Mouse (Mus musculus) thymus, postnatal 25 days (tissue): ENCODE results near the gene Aplp2.

Source experiments
- DNase-seq: peaks from one replicate; pipeline ENCODE4 v3.0.0; 2022

Gene Aplp2

GRCm38 (mm10) chr9:31223475-31223874 is 11.9 kb upstream of the Aplp2 start:
- no peak for DNase-seq

GRCm38 (mm10) chr9:31221170-31221569 is 9.6 kb upstream of the Aplp2 start:
- no peak for DNase-seq

DNA sequence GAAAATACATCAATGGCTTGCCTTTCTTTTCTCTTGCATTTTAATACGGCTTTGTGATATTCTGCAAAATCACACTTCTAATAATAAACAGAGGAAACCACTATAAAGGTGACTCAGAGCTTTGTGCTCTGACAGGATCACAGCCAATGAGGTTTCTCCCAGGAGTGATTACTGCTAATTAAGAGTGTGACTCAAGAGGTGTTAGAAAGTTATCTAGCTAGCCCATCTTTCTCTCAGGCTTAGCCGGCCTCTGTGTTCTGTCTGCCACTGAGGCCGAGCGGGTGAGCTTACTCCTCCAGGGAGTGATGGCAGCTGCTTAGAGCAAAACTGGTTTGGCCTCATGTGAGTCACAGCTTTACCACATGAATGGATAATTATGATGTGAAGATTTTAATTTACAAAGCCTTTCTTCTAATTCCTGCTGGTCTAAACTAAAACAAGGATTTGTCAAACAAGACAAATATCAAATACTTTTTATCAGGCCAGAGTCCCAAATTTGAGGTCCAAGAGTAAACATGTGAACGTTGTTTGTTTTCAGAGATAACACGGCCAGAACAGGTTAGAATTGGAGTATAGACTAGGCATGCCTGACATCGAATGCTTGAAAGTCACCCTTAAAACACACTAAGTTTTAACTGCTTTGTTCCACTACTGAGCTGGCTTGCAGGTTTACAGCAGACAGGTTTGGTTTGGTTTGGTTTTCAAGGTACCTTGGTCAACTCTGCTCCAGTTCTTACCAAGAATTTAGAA is 6.2 kb upstream of the Aplp2 start:
- no peak for DNase-seq

DNA sequence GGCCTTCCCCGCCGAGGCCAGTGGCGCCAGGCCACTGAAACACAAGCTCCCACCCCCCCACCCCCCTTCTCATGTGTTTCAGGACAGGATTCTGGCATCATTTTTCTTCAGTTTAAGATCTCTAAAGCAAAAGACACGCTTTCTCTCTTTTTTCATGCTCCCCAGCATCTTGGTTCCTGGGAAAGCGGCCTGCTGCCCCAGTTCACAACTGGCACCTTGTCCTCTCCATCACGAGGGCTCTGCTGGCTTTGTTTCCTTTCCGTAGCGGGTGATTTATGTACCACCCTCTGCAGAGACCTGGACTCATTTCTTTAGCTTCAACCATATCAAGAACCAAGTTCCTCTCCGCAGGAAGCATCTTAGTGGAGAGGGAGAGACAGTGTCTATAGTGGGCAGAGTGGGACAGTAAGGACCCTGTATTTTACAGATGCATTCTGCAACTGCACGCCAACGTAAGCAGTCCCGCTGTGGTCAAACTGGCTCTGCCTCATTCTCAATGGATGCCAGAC is 939 bp upstream of the Aplp2 start:
- DNase-seq: no peak

GRCm38 (mm10) chr9:31210749-31211689 is 596 bp downstream of the Aplp2 start:
- DNase-seq: peak; percentile 38

DNA sequence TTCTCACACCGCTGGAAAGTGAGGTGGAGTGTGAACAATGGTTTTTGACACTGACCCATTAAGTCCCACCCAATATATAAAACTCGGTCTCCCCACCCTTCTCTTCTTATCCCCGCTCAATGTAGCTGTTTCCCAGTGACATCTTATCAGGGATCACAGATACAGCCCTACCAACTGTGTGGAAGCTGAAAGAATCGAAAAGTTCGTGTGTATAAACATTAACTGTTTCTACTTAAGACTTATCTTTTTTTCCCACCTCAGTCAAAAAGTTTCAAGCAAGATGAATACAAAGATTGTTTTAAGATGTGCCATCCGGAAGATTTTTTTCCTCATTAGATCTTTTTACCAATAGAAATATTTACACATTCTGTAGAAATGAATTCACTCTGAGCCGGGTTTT is 1.5 kb downstream of the Aplp2 start:
- no peak for DNase-seq

- no peak for DNase-seq
These were observed 2.1 kb downstream of the Aplp2 start for GRCm38 (mm10) chr9:31209502-31209901.

GRCm38 (mm10) chr9:31207732-31208131 is 3.9 kb downstream of the Aplp2 start:
- DNase-seq: no peak

- no peak for DNase-seq
These were observed 6.9 kb downstream of the Aplp2 start for GRCm38 (mm10) chr9:31204722-31205121.

- DNase-seq: no peak
These were observed 7.9 kb downstream of the Aplp2 start for GRCm38 (mm10) chr9:31203571-31204210.

GRCm38 (mm10) chr9:31203068-31203467 is 8.5 kb downstream of the Aplp2 start:
- no peak for DNase-seq

GRCm38 (mm10) chr9:31198614-31199013 is 13.0 kb downstream of the Aplp2 start:
- no peak for DNase-seq

DNA sequence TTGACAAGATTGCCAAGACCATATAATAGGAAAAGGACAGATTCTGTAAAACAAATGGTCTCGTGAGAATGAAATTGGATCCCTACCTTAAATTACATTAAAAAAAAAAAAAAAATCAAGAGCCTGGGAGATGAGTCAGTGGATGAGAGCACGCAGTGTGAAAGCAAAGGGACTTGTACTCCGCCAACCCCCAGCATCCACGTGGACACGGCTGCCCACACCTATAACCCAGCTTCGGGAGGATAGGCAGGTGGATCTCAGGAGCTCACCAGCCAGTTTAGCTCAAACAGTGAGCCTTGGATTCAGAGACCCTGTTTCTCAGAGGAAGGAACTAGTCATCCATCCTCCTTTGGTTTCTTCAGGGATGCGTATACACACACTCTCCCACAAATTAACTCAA is 13.8 kb downstream of the Aplp2 start:
- DNase-seq: no peak

DNA sequence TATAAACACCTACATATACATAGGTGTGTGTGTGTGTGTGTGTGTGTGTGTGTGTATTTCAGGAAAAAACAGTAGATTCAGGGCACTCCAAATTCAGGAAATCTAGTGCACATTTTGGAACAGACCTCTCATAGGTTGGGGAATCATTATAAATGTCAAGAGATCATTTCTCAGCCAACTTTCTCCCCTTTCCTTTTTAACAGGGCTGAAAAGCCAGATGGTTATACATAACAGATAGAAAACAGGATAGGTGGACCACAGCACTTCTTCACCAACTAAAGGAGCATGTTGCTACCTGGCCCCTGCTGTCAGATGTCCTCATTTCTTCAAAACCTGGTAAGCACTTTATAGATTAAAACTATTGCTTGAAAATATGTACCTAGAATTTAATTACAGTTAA is 14.9 kb downstream of the Aplp2 start:
- DNase-seq: no peak

GRCm38 (mm10) chr9:31195573-31195972 is 16.0 kb downstream of the Aplp2 start:
- no peak for DNase-seq

DNA sequence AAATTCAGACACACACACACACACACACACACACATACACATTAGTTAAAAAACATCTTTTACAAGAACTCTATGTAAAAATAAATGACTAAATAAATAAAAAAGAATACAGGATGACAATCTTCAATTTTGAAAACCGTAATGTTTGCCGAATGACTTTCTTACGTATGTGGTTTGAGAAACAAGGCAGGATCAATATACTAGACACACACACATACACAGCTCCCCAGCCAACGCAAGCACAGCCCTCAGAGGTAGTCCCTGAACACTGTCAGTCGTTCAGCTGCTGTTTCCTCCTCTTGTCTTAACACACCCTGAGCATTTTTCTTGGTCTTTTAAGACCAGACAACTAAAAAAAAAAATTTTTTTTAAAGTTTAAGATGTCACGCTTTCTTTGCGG is 19.2 kb downstream of the Aplp2 start:
- no peak for DNase-seq

- DNase-seq: no peak
These were observed 20.1 kb downstream of the Aplp2 start for GRCm38 (mm10) chr9:31191543-31191942.

DNA sequence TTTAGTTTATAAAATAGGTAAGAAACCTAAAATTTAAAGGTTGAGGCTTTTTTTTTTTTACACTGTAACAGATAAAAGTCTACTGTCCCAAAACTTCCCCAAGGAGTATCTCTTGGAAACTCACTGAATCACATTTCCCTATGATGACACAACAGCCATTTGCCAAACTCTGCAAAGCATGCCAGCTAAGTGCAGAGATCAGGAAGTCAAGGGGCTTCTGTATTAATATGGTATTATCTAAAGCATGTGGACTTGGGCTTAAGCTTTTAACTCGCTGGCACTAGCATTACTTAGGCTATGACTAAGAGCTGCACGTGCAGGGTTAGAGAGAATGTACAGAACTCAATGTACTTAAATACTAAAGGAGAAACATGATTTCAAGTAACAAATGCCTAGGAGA is 22.4 kb downstream of the Aplp2 start:
- no peak for DNase-seq

DNA sequence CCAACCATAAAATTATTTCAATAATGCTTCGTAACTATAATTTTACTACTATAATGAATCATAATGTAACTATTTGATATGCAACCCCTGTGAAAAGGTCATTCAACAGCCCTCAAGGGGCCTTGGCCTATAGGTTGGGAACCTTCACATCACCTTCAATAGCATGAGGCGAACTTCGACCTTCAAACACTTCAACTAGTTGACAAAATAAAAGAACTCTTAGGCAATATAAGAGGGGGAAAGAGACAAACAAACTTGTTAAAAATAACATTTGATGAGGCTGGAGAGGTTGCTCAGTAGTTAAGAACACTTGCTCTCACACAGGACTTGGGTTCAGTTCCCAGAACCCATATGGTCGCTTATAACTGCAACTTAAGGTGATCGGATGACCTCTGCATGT is 27.2 kb downstream of the Aplp2 start:
- no peak for DNase-seq

DNA sequence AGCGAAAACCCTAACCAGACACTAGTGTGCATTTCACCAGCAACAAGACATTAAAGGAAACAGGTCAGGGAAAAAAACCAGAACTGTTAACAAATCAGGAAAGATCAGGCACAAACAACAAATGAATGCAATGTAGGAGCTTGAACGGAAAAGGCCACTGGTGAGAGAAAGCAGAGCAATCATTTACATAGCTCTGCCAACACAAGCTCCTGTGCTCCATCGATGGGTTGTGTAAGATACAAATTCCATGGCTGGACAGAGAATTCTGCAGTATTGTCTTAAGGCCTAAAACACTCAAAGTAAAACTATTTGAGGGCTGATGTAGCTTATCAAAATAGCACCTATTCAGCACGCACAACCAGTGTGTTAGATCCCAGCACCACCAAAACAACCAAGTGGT is 28.6 kb downstream of the Aplp2 start:
- DNase-seq: no peak

GRCm38 (mm10) chr9:31181291-31182085 is 30.1 kb downstream of the Aplp2 start:
- no peak for DNase-seq

- no peak for DNase-seq
These were observed 33.9 kb downstream of the Aplp2 start for GRCm38 (mm10) chr9:31177692-31178091.
